Mouse (Mus musculus) left cerebral cortex, postnatal 14 days (tissue): ENCODE results near the gene Carm1. TPM values are rescaled to one million over a fixed set of nuclear protein-coding genes. Genes with fewer than 3 reads are reported as not detected.
"Not testable (repeated sequence)": the region's sequence is repeated elsewhere in the genome, so short reads cannot be mapped to it uniquely, and the experiment has no call there.

Experiments
- DNase-seq, 2 experiments: peaks; one replicate each; pipeline ENCODE4 v3.0.0; 2021 to 2022; ENCODE audit warnings: low spot score in 2 of 2, mixed read lengths in 1 of 2
- intact Hi-C: fragments of 180-260 bp; cut with DNase I; formaldehyde crosslinking; loops from one replicate; pipeline ENCODE4 v1.15.1; 2025
- long read RNA-seq, 2 experiments: library from polyadenylated mRNA; stranded (forward); transcript quantifications; one replicate each; pipeline ENCODE4 v2.0.0; 2021
- total RNA-seq, 2 experiments: library from RNA; stranded (reverse); gene quantifications; 2 replicates each; pipeline ENCODE4 v1.2.3; 2021

The Carm1 gene
- 10 to 100 TPM; 68.8 to 76.2 TPM for total RNA-seq
- long read RNA-seq, experiment 1, transcript Carm1-201 (16 exons, 3,220 nt): major isoform, 79 of 110 reads
- long read RNA-seq, experiment 1, partial matches to known transcripts: 10 of 110 reads
- long read RNA-seq, experiment 1, other reads (novel, unspliced or antisense): 18 of 110 reads
- long read RNA-seq, experiment 2, transcript Carm1-201 (16 exons, 3,220 nt): major isoform, 64 of 91 reads
- long read RNA-seq, experiment 2, partial matches to known transcripts: 5 of 91 reads
- long read RNA-seq, experiment 2, other reads (novel, unspliced or antisense): 16 of 91 reads

DNA sequence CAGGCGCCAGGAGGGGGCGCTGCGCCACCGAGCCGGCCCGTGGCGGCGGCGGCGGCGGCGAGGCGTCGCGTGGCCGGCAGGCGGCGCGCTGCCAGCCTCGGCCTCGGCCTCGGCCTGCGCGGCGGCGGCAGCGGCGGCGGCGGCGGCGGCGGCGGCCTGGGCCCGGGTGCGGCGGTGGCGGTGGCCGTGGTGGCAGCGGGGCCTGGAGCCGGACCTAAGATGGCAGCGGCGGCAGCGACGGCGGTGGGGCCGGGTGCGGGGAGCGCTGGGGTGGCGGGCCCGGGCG, at the start of gene Carm1:
TSS of gene Carm1 (plus strand) at position 106 of the 286 bp plus-strand sequence.
- DNase-seq: no peak
- intact Hi-C loops: loop anchor here (2.0 kb wide), 1 partner anchor 46 kb away; the partner anchor contains the start of genes Timm29 and Yipf2

DNA sequence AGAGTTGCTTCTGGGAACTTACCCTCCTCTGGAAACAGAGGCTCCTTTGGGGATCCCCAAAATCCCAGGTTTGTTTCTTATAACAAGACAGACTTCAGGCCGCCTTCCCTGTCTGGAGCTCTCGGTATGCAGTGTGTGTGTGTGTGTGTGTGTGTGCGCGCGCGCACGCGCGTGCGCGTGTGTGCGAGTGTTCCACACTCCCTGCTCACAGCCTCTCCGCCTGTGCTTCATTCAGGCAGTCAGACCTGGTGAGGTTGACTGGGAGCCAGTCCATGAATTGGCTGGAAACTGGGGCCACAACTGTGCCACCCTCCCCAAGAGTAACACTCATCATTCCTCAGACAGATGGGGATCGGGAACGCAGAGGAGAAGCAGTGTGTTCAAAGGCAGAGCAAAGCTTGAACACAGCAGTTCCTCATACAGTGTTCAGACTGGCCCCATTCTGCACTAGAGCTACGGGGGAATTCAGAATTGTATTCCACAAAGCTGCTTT, 49.6 kb upstream of the Carm1 start:
- peak; percentile 24 to 37 for DNase-seq
- intact Hi-C loops: no loop called here

DNA sequence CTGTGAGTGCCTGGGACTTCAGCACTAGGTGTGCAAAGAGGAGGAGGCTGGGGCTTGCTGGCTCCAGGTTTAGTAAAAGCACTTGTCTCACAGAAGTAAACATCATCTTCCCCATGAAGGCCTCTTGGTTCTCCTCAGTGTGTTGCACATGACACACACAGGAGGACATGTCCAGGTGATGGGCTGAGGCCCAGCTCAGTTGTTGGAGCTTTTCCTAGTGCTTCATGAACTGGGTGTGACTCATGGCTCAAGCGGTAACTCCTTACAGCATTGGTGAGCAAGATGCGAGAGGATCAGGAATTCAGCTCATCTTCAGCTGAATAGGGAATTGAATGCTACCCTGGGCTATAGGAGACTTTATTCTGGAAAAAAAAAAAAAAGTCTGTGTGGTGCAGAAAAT, 49.0 kb upstream of the Carm1 start:
- intact Hi-C loops: no loop called here

DNA sequence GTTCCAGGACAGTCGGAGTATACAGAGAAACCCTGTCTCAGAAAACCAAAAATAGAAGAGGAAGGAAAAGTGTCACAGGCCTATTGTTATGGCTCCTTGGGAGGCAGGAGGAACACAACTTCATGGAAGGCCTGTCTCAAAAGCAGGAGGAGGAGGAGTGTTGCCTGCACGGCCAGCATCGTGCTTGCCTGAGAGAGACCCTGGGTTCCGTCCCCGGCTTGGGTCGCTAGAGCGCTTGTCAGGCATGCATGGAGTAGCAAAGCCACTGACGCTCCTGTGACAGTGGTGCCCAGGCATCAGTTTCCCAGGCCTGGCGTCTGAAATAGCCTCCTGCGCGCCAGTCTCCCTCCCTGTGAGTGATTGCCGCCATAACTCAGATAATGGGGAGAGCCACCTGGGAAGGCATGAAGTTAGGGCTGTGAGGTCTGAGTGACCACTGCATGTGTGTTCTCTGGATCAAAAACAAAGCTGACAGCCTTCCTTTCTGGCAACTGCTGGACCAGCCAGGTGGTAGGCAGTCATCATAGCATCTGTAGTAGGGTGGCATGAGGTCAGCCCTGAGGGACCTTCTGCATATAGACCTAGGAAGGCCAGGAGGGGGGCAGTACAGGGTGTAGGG, 48.3 kb upstream of the Carm1 start:
- intact Hi-C loops: no loop called here
- DNase-seq: no peak

More for the DNA sequence above, 49.0 kb upstream of the Carm1 start:
- DNase-seq: no peak

DNA sequence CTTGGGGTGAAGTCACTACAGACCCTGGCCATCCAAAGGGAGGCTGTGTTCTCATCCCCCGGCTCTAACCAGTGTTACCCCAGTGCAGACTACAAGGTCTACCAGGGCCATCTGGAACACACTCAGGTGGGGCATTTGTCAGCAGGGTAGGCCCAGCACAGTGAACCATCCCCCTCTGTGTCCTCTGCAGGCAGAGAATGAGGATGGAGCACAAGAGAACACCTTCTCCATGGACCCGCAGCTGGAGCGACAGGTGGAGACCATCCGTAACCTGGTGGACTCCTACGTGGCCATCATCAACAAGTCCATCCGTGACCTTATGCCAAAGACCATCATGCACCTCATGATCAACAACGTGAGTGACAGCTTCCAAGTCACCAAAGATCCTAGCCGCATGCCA, 43.3 kb upstream of the Carm1 start:
- intact Hi-C loops: no loop called here

DNA sequence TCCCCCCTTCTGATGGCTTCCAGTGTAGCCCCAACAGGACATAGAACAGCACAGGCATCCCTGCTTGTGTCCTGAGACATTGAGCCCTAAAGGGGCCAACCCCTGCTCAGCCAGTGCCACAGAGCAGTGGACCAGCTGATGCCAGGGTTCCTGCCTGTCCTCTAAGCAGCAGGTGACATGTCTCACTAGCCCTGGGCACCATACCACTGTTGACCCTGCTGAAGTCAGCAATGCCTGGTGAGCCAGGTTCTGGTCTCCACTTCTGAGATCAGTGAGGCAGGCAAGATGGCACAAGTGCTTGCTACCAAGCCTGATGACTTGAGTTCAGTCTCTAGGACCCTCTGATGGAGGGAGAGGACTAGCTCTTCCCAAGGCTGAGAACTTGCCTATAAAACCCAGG, 40.9 kb upstream of the Carm1 start:
- intact Hi-C loops: no loop called here
- no peak for DNase-seq

More for the DNA sequence above, 43.3 kb upstream of the Carm1 start:
- DNase-seq: no peak

DNA sequence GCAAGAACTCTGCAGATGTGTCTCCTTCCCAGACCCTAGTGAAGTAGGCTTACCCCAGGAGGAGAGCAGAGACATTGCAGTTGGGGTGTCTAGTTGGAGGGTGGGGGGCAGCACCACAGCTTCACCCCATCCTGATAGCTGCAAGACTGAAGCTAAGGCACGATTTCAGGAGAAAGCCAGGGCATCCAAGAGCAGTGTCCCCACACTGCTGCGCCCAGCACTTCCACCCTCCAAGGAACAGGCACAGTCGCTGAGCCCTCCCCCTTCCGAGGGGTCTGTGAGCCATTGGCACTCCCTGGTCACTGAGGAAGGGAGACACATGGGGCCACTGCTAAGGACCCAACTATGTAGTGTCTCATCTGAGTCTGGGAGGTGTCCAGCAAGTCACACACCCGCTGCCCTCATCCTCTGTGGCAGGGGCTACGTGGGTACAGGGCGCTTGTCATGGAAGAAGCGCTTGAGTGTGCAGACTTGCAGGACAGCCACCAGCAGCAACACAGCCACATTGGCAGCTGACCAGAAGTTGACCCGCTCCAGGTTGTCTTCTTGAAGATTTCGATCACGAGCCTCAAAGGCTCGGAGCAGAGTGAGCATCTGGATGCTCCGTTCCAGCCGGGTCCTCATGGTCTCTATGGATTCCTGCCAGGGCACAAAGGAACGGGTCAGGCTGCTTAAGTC, 38.8 kb upstream of the Carm1 start:
- intact Hi-C loops: no loop called here
- DNase-seq: no peak

DNA sequence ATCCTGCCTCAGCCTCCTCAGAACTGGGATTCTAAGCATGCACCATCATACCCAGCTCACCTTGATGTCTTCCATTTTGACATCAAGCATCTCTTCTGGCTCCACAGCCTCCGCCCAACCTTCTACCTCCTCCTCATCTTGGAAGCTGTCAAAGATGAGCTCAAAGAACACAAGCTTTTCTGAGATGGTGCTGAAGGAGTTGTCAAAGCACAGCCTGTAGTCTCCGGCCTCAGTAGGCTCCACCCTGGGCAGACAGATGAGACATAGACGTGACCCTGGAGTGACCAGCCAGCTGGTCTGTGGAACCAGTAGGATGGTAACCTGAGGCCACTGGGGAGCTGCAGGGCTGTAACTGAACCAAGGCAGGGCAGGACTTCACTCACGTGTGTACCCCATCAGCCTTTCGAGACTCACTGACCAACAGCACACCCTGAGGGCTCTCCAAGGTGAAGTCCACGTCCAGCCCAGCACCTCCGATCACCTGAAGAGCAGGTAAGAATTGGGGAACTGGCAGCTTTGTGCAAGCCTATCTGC, 37.8 kb upstream of the Carm1 start:
- no peak for DNase-seq
- intact Hi-C loops: no loop called here

DNA sequence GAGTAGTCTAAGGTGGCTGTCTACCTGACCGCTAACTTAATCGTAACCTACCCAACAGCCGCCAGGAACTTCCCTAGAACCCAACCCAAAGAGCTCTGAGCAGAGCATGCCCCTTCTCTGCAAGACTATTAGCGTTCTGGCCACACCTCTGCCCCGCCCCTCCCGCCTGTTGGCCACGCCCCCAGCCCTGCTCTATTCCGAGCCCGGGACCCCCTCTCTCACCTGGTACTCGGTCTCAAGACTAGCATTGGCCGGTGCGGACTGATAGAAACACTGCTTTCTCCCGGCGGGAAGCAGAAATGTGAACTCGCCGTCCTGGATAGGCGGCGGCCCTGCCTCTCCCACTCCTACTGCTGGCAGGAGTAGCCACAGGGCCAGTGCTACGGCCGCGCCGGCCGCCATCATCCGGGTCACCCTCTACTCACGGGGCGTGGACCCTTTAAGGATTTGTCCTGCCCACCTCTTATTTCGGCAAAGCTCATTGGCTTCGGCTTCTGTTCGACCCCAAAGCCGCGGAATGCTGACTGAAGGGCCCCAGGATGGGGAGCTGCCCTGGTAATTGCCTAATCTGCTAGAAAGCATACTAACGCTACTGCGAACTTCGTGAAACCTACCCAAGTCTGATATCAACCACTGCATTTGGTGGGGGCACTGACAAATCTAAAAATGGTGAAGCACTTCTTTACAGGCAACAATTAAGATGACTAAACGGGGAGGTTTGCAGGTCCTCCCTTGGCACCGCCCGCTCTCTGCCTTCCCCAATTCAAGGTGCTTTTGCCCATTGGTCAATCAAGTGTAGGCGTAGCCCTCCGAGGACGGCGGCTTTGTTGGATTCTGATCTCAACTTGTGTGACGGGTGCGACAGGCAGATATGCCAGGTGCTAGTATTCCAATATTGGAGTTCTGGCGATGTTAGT, 36.7 kb upstream of the Carm1 start, which contains the start of gene Tmed1:
TSS of gene Tmed1 (minus strand) at position 481 of the 917 bp plus-strand sequence.
- intact Hi-C loops: no loop called here
- DNase-seq: peak; percentile 93 to 96

DNA sequence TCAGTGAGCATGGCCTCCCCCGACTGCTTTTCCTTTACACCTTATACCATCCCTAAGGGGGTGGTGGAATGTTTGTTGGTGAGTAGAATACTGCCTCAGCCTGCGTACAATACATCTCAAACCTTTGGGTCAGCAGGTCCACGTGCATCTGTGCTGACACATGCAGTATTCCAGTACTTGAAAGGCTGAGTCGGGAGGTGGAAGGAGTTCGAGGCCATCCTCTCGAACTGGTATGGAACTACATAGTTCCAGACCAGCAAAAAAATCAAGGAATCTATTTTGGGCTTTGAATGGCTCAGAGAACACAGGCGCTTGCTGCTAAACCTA, 36.0 kb upstream of the Carm1 start:
- intact Hi-C loops: no loop called here
- DNase-seq: no peak

DNA sequence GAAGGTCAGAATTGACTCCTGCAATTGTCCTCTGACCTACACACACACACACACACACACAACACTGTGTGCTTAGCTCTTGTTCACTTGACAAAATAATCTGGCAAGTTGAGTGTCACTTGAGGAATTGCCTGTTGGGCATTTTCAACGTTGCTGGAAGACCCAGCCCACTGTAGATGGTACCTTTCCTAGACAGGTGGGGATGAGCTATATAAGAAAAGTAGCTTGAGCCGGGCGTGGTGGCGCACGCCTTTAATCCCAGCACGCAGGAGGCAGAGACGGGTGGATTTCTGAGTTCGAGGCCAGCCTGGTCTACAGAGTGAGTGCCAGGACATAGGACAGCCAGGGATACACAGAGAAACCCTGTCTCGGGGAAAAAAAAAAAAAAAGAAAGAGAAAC, 35.6 kb upstream of the Carm1 start:
- DNase-seq: no peak
- intact Hi-C loops: no loop called here

DNA sequence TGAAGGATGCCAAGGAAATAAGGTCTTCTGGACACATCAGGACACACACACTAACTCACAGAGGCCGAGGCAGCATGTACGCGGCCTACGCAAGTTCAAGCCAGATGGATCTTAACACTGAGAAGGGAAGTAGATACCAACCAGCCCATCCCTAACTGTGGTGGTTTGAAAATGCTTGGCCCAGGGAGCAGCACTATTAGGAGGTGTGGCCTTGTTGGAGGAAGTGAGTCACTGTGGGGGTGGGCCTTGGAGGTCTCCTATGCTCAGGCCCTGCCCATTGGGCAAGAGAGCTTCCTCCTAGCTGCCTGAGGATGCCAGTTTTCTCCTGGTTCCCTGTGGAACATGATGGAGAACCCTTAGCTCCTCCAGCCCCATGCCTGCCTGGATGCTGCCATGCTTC, 33.2 kb upstream of the Carm1 start:
- intact Hi-C loops: no loop called here
- DNase-seq: no peak

DNA sequence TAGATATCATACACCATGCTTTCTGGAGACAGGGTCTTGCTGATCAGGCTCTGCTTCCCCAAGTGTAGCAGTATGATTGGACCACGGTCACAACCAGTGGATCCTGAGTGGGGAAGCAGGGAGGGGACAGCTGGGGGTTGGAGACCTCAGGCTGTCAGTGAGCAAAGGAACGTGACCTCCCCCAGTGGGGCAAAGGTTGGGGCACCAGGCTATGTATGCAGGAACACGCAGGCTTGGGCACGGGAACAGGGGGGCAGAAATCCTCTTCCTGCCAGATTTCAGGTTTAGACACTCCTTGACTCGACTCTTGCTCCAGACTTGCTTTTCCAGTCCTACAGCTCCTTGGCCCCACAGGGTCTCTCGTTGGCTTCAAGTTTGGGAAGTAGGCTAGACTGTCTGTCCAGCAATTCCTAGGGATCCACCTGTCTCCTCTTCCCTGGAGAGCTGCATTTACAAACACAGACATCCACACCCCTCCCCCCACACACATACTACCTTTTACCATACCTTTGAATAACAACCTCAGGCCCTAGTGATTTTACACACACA, 28.7 kb upstream of the Carm1 start:
- intact Hi-C loops: no loop called here
- no peak for DNase-seq

DNA sequence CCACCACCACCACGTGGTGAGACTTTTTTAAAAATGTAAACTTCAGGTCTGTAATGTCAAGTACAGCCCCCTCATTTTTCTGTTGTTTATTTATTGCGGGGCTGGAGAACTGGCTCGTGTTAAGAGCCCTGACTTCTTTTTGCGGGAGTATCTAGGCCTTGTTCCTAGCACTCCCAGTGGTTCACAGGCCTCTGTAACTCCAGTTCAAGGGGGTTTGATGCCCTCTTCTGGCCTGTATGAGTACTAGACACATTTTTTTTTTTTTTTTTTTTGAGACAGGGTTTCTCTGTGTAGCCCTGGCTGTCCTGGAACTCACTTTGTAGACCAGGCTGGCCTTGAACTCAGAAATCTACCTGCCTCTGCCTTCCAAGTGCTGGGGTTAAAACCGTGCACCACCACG, 28.0 kb upstream of the Carm1 start:
- DNase-seq: not testable (repeated sequence)

DNA sequence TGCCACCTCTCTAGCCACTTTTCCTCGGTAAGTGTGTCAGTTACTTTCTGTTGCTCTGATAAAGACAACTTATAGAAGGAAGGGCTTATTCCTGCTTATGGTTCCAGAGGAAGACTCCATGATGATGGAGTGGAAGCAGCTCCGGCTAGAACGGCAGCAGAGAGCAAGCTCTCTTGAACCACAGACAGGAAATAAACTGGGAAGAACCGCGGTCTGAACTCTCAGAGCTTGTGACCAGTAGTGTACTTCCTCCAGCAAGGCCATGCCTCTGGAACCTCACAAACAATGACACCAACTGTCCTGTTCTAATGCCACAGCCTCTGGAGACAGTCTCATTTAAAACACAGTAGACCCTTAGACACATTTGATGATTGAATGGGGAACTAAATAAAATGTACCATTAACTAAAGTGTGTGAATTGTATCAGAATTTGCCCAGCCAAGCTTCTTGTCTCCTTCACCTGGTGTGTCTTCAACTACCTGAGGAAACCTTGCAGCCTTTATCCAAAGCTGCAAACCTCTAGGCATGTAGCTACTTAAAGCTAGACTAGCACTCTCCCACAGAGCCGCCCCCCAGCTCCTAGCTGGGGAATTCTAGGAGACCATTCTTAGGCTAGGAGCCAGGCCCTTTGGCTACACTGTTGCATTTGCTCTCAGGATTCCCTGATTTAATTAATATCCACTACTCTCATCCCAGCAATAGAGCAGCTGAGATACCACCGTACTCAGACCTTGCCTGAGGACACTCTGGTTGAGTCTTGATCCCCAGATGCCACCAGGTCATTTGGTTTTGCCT, 21.4 kb upstream of the Carm1 start:
- no peak for DNase-seq
- intact Hi-C loops: no loop called here

More for the DNA sequence above, 28.0 kb upstream of the Carm1 start:
- intact Hi-C loops: not testable (repeated sequence)

DNA sequence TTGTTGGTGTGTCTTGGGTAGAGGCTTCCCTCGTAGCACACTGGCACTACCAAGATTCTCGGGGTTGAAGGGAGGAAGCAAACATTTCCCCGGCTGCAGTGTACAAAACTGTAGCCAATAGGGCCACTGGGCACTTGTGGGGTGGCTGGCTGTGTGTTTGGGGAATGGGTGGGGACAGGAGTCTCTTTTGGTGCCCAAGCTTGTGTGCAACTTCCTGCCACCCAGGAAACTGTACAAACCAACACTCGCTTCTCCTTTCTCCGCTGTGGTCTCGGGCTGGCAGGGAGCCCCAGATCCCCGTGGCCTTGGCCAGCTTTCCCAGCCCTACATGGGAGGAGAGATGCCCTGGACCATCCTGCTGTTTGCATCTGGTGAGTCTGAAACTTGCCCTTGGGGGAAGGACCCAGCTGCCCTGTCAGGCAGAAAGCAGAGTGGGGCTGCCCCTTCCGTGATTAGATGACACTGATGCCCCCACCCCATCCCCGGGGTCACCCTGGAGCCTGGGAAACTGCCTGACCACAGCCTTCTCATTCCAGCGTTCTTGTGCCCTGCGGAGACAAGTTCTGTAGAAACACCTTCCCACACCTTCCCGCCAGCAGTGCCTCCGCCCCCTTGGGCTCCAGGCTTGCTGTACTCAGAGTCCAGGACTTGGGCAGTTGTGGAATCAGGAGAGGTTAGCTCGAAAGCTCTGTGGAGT, 20.6 kb upstream of the Carm1 start, which contains the start of gene AB124611:
TSS of gene AB124611 (plus strand) at position 240 of the 697 bp plus-strand sequence.
- intact Hi-C loops: no loop called here

DNA sequence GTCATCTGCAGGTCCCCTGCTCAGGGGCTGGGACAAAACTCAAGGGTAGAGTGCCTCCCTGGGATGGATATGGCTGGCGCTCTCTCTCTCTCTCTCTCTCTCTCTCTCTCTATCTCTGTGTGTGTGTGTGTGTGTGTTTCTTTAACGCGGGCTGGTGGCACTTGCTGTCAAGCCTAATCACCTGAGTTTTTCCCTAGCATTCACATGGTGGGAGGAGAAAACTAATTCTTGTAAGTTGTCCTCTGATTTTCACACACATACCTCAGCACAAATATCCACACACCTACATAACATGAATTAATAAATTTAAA, 20.1 kb upstream of the Carm1 start:
- DNase-seq: no peak
- intact Hi-C loops: no loop called here

More for the DNA sequence above, 20.6 kb upstream of the Carm1 start, which contains the start of gene AB124611:
- no peak for DNase-seq
